Mouse (Mus musculus) layer of hippocampus, adult 9-10 months (tissue): ENCODE results near the gene Cdh23.

ENCODE experiments used
- DNase-seq: peaks from one replicate; pipeline ENCODE4 v3.0.0; 2022; ENCODE audit warnings: low spot score

Gene Cdh23

DNA sequence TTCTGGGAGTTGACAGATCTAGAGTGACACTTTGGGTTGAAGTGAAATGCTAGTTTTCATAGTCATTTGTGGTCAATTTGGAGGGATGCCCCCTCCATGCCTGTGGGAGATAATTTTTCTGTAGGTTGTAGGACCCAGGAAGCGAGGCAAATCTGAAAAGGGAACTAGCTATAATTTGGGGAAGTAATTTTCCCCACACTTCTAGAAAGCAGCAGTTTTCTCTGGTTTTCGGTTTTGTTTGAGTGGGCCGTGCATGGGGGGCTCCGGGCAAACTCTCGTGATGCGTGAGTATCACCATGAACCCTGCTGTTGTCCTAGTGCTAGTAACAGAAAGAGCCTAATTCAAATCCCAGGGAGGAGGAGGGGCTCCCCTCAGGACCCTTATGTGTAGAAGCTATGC is 412.0 kb downstream of the Cdh23 start:
- DNase-seq: no peak

DNA sequence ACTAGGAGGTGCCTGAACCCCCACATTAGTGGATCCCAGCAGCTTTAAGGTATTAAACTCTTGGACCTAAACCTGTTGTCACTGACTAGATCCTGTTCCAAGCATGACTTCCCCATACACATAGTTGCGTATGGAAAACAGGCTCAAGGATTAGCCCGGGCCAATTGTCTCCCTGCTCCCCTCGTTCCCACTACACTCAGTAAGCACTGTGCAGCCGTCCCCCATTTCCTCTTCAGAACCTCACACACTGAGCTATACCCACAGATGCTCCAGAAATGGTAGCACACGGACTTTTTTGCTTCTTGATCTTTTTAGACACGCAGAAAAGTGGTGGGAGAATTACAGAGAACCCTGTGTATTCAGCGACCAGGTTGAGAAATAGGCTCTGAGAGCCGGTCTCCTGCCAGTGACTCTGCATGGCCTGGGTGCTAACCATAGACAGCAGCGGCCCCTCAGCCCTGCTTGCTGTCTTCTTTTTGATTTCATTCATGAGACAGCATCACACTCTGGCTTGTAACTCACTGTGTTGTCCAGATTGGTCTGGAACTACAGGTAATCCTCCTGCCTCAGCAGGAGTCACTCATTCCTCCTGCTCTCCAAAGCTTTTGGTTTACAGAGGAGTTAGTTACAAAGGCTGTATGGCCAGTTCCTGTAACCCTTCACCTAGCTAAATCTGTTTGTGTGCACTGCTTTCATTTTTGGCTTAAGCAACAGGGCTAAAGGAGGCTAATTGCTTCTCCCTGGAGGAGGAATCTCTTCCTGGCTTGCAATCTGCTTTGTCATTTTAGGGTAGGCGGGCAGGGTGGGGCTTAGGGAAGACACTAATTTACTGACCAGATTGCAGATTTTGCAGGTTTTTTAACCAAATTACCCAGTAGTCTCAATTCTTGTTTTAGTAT is 413.9 kb downstream of the Cdh23 start:
- DNase-seq: no peak

DNA sequence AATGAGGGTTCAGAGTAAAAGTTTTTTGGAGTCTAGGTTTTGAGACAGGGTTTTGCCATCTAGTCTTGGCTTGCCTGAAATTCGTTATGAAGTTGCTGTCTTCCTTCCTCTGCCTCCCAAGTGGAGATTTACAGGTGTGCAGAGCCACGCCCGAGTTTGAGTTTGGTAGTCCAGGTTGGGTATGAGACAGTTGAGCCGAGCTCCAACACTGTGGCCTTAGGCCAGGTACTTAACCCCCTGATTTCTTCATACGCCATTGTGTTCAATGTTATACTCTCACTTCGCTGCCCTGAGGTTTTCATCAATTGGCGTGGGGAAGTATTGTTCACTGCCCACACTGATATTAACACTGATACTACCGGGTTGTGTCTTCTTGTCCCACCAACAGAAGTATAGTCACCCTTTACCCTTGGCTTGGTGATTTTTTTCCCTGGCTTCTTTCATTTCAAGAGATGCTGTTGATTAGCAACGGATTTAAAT is 414.7 kb downstream of the Cdh23 start:
- no peak for DNase-seq

DNA sequence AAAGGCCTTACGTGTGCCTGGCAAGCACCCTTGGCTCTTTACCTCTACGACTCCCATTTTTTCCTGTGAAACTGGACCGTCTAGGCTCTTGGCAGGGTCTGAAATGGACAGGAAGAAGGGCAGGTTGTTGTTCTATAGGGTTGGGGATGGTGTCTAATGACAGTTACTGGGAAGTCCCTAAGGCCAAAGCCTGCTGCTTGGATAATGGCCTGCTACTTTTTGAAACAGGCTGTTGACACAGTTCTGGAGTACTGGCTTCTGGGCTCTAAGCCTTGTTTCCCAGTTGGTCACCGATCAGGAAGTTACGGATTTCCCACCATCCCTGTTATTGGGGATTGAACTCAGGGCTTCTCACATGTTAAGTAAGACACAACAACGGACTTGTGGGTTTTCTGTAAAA is 415.9 kb downstream of the Cdh23 start:
- DNase-seq: no peak

DNA sequence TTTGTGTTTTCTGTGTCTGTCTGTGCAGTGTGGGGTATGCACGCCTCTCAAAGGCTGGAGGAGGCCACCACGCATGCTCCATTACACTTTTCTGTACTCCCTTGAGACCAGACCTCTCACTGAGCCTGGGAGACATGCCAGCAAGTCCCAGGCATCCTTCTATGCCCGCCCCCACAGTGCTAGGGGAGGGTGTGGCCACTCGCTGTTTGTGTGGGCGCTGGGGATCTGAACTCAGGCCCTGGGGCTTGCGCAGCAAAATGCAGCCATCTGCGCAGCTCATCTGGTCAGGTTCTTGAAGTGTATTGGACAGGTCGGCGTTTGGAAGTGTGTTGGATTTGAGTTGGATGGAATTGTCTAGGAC is 416.4 kb downstream of the Cdh23 start:
- DNase-seq: no peak

DNA sequence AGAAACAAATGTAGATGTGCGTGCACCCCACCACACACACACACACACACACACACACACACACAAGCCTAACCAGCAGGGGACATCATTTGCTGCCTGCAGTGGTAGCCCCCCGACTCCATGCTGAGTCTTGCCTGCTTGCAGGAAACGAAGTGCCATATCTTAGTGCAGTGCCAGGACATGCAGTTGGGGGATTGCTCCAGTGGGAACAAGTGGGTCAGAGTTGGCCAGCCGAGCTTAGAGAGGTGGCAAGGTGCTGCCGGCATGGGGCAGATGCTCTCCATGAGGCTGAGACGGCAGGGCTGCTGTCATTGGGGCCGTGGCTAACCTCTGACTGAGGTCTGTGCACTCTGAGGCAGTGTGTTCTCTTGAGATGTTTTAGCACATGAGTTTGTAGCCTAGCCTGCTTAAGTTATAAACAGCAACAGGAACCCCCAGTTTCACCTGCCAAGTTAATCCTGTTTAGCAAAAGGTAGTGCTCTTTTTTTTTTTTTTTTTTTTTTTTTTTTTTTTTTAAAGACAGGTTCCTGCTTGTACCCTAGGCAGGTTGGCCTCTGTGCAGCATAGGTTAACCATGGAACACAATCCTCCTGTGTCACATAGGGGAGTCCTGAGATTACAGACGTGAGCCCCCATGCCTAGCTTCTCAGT is 416.9 kb downstream of the Cdh23 start:
- DNase-seq: no peak

DNA sequence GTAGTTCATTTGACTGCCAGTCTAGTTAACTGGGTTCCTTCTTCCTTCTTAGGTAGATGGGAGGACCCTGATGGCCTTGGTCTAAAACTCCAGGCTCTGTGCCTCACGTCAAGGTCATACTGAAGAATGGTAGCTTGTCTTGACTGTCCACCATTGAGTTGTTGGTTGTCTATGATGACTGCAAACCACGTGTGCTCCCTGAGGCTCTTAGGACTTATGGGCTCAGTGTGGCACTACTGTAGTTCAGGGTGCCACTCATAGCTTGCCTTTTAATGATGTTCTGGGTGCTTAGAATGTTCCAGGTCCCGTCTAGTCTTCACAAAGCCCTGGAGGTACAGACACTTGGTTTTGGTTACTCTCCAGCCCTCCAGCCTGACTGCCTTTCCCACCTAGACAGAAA is 417.5 kb downstream of the Cdh23 start:
- DNase-seq: no peak

DNA sequence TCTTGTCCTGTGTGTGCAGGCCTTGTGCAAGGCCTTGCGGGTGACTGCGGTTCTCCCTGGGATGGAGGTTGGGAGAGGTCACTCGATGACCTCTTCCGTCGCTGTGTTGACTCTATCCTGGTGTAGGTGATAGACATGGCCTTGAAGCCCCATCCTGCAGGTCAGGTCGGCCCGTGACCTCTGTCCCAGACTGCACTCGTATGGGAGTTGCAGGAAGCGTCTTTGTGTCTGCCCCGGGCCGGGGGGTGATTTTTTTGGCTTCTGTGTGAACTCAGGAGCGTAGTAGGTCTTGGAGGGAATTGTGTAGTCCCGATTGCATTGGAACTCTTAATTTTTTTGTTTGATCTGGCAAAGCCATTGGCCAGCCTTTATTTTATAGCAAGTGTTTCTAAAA is 418.3 kb downstream of the Cdh23 start:
- no peak for DNase-seq

DNA sequence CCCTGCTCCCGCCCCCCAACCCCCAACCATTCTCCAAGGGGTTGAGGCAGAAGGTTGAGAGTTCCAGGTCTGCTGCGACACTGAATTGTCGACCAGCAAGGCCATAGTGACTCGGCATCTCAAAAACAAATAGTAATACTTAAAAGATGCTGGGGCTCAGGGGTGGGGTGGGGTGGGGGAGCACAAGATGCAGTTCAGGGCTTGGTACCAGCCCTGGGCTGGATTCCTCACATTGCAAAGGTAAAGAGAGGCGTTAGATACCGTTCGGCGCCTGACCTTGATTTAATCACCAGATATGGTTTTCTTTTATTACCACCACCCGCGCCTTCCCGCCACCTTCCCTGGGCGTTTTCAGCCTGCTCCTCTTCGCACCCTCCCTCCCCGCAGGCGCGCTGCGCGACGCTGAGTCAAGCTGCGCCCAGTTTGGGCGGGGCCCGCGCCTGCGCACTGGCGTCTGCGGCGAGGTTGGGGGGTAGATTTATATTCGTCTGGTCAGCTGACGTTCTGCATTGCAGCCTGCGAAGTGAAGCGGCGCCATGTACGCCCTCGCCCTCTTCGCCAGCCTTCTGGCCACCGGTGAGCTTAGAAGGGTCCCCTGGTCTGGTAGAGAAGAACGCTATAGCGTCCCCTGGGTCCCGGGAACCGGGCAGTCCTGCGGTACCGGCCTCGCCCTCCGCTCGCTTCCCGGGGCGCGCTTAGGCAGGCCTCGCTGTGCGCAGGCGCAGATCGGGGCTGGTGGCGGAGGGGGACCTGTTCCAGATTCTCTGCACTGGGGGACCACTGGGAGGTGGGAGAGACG is 418.9 kb downstream of the Cdh23 start, which contains the start of gene Psap:
Psap (plus strand) TSS at position 421 of the 799 bp plus-strand sequence.
- DNase-seq: peak; percentile 88

DNA sequence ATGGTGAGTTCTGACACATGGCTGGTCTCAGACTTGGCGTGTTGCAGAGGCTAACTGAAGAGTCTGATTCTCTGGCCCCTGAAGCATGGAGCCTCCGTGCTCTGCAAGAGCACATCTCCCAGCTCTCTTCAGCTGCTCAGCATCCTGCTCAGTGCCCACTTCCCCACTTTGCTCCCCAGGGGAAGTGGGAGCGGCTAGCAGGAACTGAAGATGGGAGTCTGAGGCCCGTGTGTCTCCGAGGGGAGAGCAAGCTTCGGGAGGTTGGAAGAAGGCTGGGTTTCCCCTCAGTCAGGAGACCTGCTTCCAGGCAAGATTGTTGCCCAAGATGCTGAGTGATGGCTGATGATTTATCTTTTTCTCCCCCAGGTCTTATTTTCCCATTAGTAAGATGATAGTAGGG is 422.9 kb downstream of the Cdh23 start:
- no peak for DNase-seq

DNA sequence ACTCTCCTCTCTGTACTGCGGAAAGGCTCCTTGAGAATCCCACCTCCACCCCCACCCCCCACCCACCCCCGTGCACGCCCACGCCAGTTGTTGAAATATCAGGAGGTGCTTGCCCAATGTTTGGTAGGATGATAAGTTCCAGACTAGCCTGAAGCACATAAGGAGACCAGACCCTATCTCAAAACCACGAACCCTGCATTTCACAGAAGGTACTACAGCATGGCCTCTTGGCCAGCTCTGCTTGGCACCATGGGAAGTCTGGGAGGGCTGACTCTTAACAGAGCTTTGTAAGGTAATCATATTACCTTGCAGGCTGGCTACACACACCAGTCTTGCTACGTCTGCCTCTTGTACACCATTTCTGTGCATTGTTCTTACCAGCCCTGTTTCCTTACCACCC is 424.0 kb downstream of the Cdh23 start:
- DNase-seq: no peak

DNA sequence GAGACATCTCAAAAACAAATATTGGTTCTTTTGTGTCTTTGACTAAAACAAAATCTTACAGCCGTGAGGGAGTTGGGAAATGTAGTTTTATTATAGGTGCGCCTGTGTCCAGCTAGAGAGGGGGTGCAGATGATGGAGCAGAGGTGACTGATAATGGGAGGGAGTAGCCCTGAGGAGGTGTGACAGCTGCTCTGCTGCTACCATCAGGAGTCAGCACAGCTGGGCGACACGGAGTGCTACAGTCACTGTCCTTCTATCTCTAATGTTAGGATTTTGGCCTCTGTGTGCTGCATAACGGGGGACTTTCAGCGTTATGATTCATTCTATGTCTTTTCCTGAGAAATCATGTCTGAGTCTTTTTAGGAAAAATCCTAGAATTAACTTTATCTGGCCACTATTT is 425.3 kb downstream of the Cdh23 start:
- no peak for DNase-seq

DNA sequence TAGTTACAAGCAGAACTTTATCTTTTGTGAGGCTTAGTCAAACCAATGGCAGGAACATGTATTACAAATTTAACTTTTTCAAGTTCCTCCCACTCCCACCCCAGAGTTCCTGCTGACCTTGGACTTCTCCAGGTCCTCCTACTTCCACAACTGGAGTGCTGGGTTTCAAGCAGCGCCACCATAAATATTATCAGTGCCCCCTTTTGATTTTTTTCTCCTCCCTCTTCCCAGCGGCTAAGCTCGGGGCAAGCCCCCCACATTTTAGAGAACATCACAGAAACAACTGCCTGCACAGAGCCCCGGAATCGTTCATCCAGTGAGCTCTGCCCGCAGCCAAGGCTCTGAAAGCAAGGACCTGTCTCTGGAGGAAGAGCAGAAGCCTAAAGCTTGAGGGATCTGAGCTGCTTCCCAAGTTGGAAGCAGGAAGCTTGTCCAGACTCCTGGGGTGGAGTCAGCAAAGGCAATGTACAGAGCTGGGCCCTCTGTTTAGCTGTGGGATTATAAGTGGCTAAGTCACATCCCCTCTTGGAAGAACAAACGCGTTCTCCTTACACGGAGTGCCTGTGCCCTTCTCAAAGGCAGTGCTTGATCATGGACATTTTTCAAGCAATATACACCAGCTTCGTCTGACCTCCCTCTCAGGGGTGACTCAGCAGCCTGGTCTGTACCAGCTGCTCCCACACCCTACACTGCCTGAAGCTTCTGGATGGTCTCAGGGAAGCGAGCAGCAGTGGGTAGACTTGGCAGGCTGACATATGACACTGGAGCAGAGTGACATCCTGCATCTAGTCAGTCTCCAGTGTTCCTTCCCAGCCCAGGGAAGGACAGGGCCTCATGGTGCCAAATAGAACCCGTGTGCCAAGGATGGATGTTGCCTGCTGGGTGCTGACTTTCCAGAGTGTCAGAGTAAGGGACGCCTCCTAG is 426.9 kb downstream of the Cdh23 start:
- no peak for DNase-seq

DNA sequence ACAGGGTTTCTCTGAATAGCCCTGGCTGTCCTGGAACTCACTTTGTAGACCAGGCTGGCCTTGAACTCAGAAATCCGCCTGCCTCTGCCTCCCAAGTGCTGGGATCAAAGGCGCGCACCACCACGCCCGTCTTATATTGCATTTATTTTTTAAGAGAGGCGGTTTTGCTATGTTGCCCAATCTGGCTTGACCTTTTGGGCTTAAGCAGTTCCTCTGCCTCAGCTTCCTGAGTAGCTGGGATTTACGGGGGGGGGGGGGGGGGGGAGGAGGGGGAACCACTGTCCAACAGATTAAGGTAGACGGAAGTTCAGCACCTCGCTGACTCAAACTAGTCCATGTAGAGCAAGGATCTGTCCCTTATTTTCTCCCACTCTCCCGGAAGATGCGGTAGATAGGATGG is 427.6 kb downstream of the Cdh23 start:
- DNase-seq: no peak

DNA sequence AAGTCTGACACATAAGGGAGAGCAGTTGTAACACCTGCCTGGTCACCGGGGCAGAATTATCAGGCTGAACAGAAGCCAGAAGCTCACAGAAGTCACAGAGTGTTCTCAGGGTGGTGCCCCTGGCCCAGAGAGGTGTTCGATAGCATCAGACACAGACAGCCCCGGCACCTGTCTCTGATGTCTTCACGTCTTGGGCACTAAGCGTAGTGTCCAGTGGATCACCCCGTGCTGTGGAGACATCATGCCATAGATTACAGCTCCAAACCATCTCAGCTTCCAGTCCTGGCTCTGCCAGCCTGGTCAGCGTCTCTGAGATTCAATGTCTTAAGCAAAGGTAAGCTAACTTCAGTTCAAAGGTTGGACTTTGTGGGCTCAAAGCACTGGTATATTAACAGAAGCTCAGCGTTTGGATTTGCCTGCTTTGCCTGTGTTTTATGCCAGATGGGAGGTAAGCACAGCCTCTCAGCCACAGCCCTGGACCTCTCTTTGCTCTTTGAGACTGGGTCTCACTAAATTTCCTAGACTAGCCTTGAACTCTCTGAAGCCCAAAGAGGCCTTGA is 429.4 kb downstream of the Cdh23 start:
- no peak for DNase-seq

DNA sequence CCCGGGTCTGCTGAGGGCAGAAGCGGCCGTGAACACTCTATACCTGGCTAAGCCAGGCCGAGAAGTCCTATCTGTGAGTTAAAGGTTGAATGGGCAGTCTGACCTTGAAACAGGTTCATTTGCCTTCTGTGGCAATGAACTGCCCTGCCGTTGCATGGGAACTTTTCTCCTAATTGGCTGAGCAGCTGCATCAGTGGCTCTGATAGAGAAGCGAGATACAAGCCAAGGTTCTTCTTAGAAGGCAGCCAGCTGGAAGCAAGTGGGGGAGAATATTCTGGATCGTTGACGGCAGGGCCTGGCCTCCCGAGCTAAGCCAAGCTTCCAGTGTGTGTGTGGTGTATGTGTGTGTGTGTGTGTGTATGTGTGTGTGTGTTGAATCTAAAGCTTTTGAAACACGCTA is 431.0 kb downstream of the Cdh23 start:
- DNase-seq: no peak

DNA sequence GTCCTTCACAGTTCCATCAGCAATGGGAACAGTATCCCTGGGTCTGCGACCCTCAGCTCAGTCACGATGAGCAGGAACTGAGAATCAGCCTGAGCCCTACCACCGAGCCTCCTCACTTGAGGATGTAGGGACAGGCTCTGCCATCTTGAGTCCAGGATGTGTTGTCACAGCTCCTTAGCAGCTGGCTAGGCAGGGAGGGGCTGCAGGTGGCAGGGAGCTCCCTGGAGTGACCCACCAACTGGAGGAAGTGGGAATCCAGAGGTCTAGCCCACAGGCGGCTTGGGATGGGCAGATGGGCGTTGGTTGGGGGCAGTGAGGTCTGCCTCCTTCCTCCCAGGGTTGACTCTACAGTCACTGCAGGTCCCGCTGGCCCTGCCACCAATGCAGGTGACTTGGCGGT is 432.9 kb downstream of the Cdh23 start:
- no peak for DNase-seq

DNA sequence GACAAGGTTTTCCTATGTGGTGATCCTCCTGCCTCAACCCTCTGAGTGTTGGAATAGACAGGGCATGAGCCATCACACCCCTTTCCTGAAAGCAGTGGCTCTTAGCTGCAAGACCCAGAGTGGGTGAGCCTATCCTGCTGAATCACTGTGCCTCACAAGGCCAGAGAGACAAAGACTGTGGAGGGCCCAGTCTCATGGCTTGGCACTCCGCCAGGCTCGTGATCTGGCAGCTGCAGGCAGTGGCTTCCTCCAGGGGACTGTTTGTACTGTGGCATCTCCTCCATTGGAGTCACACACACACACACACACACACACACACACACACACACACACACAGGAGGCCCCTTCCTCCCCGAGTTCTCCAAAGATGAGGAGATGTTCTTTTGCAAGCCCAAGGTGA is 433.9 kb downstream of the Cdh23 start:
- DNase-seq: no peak

DNA sequence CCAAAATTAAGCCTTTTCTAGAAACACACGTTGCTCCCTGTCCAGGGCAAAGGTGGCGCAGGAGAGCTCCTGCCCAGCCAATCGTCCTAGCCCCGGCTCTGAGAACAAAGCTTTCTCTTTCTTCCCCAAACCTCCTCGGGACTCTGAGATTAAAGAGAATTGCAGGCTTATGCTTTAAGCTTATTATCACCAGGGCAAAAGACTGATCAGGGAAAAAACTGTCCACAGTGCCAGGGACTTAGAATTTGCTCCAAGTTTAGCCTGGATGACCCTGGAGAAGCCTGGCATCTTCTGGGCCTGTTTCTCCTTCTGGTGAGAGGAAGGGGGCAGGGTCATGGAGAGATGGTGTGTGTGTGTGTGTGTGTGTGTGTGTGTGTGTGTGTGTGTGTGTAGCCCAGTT is 434.8 kb downstream of the Cdh23 start:
- no peak for DNase-seq

DNA sequence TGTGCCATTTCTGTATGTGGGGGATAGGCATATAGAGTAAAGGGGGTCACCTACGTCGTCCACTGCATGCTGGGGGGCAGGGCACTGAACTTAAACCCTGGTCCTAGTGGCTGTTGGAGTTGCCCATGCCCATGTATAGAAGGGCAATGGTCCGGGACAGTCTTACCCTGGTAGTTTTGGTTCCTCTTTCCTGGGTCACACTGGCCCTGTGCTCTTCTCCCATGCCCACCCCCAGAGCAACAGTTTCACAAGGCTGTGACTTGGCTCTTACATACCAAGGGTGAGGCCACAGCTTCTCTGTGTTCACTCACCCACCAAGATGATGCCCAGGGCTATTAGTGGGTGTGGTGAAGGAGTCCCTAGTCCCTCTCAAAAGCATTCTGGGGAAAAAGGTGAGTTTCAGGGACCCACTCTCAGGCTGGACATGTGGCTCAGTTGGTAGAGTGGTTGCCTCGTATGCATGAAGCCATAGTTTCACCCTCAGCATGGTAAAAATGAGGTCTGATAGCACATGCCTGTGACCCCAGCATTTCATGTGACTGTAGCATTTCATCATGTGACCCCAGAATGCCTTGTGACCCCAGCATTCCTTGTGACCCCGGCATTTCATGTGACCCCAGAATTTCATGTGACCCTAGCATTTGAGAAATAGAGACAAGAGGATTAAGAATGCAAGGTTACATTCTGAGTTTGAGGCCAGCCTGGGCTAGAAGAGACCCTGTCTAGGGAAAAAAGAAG is 435.6 kb downstream of the Cdh23 start:
- no peak for DNase-seq
